Mouse (Mus musculus): ENCODE measurements around the gene Efcab8. TPM values are rescaled to one million over a fixed set of nuclear protein-coding genes. Genes with fewer than 3 reads are reported as not detected.

Gene Efcab8
- polyA plus RNA-seq, 1 experiment from 2014 or later, result not detected

DNA sequence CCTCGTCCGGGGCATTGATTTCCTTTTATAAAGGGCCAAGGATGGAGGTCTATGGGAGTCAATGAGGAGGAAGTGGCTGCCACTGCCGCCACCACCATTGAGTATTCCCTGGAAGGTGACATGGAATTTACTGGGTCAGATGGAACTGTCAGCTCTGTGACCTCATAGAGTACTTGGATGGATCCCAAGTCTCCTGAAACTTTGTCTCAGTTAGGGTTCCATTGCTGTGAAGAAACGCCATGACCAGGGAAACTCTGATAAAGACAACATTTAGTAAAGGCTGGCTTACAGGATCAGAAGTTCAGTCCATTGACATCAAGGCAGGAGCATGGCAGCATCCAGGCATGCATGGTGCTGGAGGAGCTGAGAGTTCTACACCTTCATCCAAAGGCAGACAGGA is 91.3 kb downstream of the Efcab8 start, which contains the start of gene Sun5:
TSS of gene Sun5 (minus strand) at position 101 of the 400 bp plus-strand sequence.
- Histone ChIP-seq H3K4me2 (ENCODE audit: low read depth, low read length) (no peak within 1 kb of the TSS), H3K4me1 (ENCODE audit: control insufficient read depth, insufficient read depth, low read length) (no peaks in the 10 kb centered on the region), H3K27me3 (ENCODE audit: control insufficient read depth, insufficient read depth, low read length) (no peaks in the 10 kb centered on the region), H3K9ac (replicated peaks; ENCODE audit: low read depth, low read length) (no peak within 1 kb of the TSS), H3K36me3 (ENCODE audit: control insufficient read depth, insufficient read depth, low read length) (no peaks in the 10 kb centered on the region), H3K4me3 (ENCODE audit: low read depth, low read length) (no peak within 1 kb of the TSS), H3K9me3 (ENCODE audit: control insufficient read depth, low read length) (no peaks in the 10 kb centered on the region), H3K27ac (ENCODE audit: low read depth, low read length) (no peak within 1 kb of the TSS)
- ATAC-seq (ENCODE audit: low read depth), result no peak
- WGBS, result 96% methylated on average over 4 of the region's 4 CpGs

DNA sequence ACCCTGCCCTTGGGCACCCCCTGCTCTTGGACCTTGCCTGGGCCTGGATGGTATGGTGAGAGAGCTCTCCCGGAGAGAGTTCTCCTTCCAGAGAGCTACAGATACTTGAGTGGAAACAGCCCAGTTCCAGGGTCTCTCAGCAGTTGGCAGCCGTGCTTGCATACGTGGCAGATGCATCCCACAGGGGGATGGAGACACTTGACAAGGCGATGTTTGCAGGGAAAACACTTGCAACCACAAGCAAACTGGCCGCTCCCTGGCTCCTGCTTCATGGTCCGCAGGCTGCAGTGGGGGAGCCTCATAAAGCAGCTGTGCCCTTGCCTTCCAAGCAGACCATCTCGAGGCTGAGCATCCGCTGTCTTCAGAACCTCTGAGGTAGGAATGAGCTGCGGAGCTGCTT is 95.0 kb downstream of the Efcab8 start, which contains the start of gene Bpifb2:
TSS of gene Bpifb2 (plus strand) at position 301 of the 400 bp plus-strand sequence.
- no peaks in the 10 kb centered on the region for H3K9me3 ChIP-seq (ENCODE audit: control insufficient read depth, low read length)
- H3K27ac ChIP-seq (ENCODE audit: low read depth, low read length), result no peak within 1 kb of the TSS
- no peaks in the 10 kb centered on the region for H3K36me3 ChIP-seq (ENCODE audit: control insufficient read depth, insufficient read depth, low read length)
- H3K4me2 ChIP-seq (ENCODE audit: low read depth, low read length), result no peak within 1 kb of the TSS
- WGBS, result 72% methylated on average over 9 of the region's 9 CpGs
- no peaks in the 10 kb centered on the region for H3K4me1 ChIP-seq (ENCODE audit: control insufficient read depth, insufficient read depth, low read length)
- H3K27me3 ChIP-seq (ENCODE audit: control insufficient read depth, insufficient read depth, low read length), result no peaks in the 10 kb centered on the region
- no peak for ATAC-seq (ENCODE audit: low read depth)
- no peak within 1 kb of the TSS for H3K9ac ChIP-seq (replicated peaks; ENCODE audit: low read depth, low read length)
- H3K4me3 ChIP-seq (ENCODE audit: low read depth, low read length), result no peak within 1 kb of the TSS

Other genes starting within 250 kb of the Efcab8 start
- 44.4 and 47.9 TPM in 2 replicates for gene Nol4l, start 250.0 kb upstream of the Efcab8 start, polyA plus RNA-seq (2014; fragmentation: Nextera tagmentation; extraction: Ambion mirVana)
- 77.1 and 77.3 TPM in 2 replicates for gene Commd7, start 147.2 kb upstream of the Efcab8 start, polyA plus RNA-seq (2014; fragmentation: Nextera tagmentation; extraction: Ambion mirVana)
- gene Dnmt3b, start 130.5 kb upstream of the Efcab8 start, polyA plus RNA-seq (2014; fragmentation: Nextera tagmentation; extraction: Ambion mirVana), result 2.9 and 3.6 TPM in 2 replicates
- gene Dnmt3c, start 83.3 kb upstream of the Efcab8 start, polyA plus RNA-seq (2014; fragmentation: Nextera tagmentation; extraction: Ambion mirVana), result not detected in 2 replicates
- 337 and 393 TPM in 2 replicates for gene Mapre1, start 38.7 kb upstream of the Efcab8 start, polyA plus RNA-seq (2014; fragmentation: Nextera tagmentation; extraction: Ambion mirVana)
- not detected in 2 replicates for gene Sun5, start 91.2 kb downstream of the Efcab8 start, polyA plus RNA-seq (2014; fragmentation: Nextera tagmentation; extraction: Ambion mirVana)
- not detected in 2 replicates for gene Bpifb2, start 95.1 kb downstream of the Efcab8 start, polyA plus RNA-seq (2014; fragmentation: Nextera tagmentation; extraction: Ambion mirVana)
- not detected in 2 replicates for gene Bpifb6, start 120.5 kb downstream of the Efcab8 start, polyA plus RNA-seq (2014; fragmentation: Nextera tagmentation; extraction: Ambion mirVana)
- not detected in 2 replicates for gene Bpifb3, start 138.3 kb downstream of the Efcab8 start, polyA plus RNA-seq (2014; fragmentation: Nextera tagmentation; extraction: Ambion mirVana)
- gene Bpifb4, start 158.3 kb downstream of the Efcab8 start, polyA plus RNA-seq (2014; fragmentation: Nextera tagmentation; extraction: Ambion mirVana), result not detected in 2 replicates
- gene Bpifa6, start 195.0 kb downstream of the Efcab8 start, polyA plus RNA-seq (2014; fragmentation: Nextera tagmentation; extraction: Ambion mirVana), result not detected in 2 replicates
- not detected in 2 replicates for gene Bpifa2, start 228.3 kb downstream of the Efcab8 start, polyA plus RNA-seq (2014; fragmentation: Nextera tagmentation; extraction: Ambion mirVana)

All from neural tube, embryonic 14.5 days (tissue).